Mouse (Mus musculus) MEL (cell line): Measurements from ENCODE around the gene Ankrd33b. TPM values are rescaled to one million over a fixed set of nuclear protein-coding genes. Genes with fewer than 3 reads are reported as not detected.

Source experiments
- DNase-seq: peaks from one replicate; pipeline ENCODE4 v3.0.0; 2011; ENCODE audit warnings: low read depth, low spot score
- H3K27ac ChIP-seq: 2 replicates; pipeline ENCODE4 v1.5.1; 2012; ENCODE audit warnings: low read depth, mild to moderate bottlenecking, control low read depth, low read length, moderate library complexity; ENCODE audit not compliant: control insufficient read depth
- H3K27me3 ChIP-seq, 2 experiments: fragments of 150-350 bp in 1 of 2; sonication (generic) in 1 of 2; 2 replicates each; pipeline ENCODE4 v1.6.1; 2012; ENCODE audit warnings: low read length in 2 of 2, mild to moderate bottlenecking in 2 of 2, improper control_type of control experiment in 1 of 2, moderate library complexity in 1 of 2; ENCODE audit not compliant: insufficient read depth in 2 of 2, control insufficient read depth in 1 of 2
- H3K36me3 ChIP-seq, 2 experiments: 2 replicates each; pipeline ENCODE4 v1.6.1; 2012 to 2014; ENCODE audit warnings: low read length in 2 of 2, improper control_type of control experiment in 1 of 2, inconsistent platforms in 1 of 2, mild to moderate bottlenecking in 1 of 2; ENCODE audit not compliant: insufficient read depth in 2 of 2, control insufficient read depth in 1 of 2
- H3K4me1 ChIP-seq, 2 experiments: fragments of 150-350 bp in 1 of 2; sonication (generic) in 1 of 2; 2 replicates each; pipeline ENCODE4 v1.6.1; 2012; ENCODE audit warnings: low read length in 2 of 2, improper control_type of control experiment in 1 of 2, mild to moderate bottlenecking in 1 of 2; ENCODE audit not compliant: insufficient read depth in 2 of 2, control insufficient read depth in 1 of 2
- H3K4me3 ChIP-seq, 2 experiments: fragments of 150-350 bp in 1 of 2; sonication (generic) in 1 of 2; 2 replicates each; pipeline ENCODE4 v1.5.1; 2012; ENCODE audit warnings: low read depth in 2 of 2, low read length in 2 of 2, mild to moderate bottlenecking in 2 of 2, moderate library complexity in 2 of 2, control low read depth in 1 of 2, improper control_type of control experiment in 1 of 2; ENCODE audit not compliant: control insufficient read depth in 1 of 2, insufficient read depth in 1 of 2
- H3K79me2 ChIP-seq: 2 replicates; pipeline ENCODE4 v1.6.1; 2012; ENCODE audit warnings: mild to moderate bottlenecking, low read length, moderate library complexity; ENCODE audit not compliant: control insufficient read depth, poor library complexity, insufficient read depth
- H3K9ac ChIP-seq: 2 replicates; pipeline ENCODE4 v1.6.1; 2012; ENCODE audit warnings: low read depth, mild to moderate bottlenecking, control low read depth, low read length, moderate library complexity; ENCODE audit not compliant: control insufficient read depth, poor library complexity, severe bottlenecking
- H3K9me3 ChIP-seq: fragments of 150-350 bp; sonication (generic); replicated peaks from 2 replicates; pipeline ENCODE4 v1.6.1; 2012; ENCODE audit warnings: mild to moderate bottlenecking, low read length, improper control_type of control experiment, moderate library complexity; ENCODE audit not compliant: insufficient read depth
- BHLHE40 ChIP-seq: IDR thresholded peaks from 2 replicates; pipeline ENCODE4 v1.6.1; 2012; ENCODE audit warnings: low read depth, mild to moderate bottlenecking, inconsistent platforms, low read length, improper control_type of control experiment, borderline replicate concordance
- CHD1 ChIP-seq: IDR thresholded peaks from 2 replicates; pipeline ENCODE4 v1.6.1; 2012; ENCODE audit warnings: low read depth, mild to moderate bottlenecking, inconsistent platforms, low read length, improper control_type of control experiment
- CHD2 ChIP-seq: IDR thresholded peaks from 2 replicates; pipeline ENCODE4 v1.6.1; 2011; ENCODE audit warnings: low read length, improper control_type of control experiment
- ELF1 ChIP-seq: IDR thresholded peaks from 2 replicates; pipeline ENCODE4 v1.6.1; 2014; ENCODE audit warnings: low read depth, mild to moderate bottlenecking, inconsistent platforms, low read length, improper control_type of control experiment, moderate library complexity
- EP300 ChIP-seq, 2 experiments: IDR thresholded peaks; 2 replicates each; pipeline ENCODE4 v1.6.1; 2011; ENCODE audit warnings: improper control_type of control experiment in 2 of 2, low read length in 2 of 2, low read depth in 1 of 2, mild to moderate bottlenecking in 1 of 2
- ETS1 ChIP-seq: IDR thresholded peaks from 2 replicates; pipeline ENCODE4 v1.6.1; 2012; ENCODE audit warnings: low read depth, mild to moderate bottlenecking, inconsistent platforms, low read length, improper control_type of control experiment, moderate library complexity
- HCFC1 ChIP-seq: IDR thresholded peaks from 2 replicates; pipeline ENCODE4 v1.6.1; 2012; ENCODE audit warnings: low read depth, mild to moderate bottlenecking, inconsistent platforms, low read length, improper control_type of control experiment, moderate library complexity
- MAFK ChIP-seq: IDR thresholded peaks from 2 replicates; pipeline ENCODE4 v1.6.1; 2011; ENCODE audit warnings: low read depth, mild to moderate bottlenecking, low read length, improper control_type of control experiment, borderline replicate concordance
- MAX ChIP-seq: IDR thresholded peaks from 2 replicates; pipeline ENCODE4 v1.6.1; 2011; ENCODE audit warnings: low read length, improper control_type of control experiment
- MAZ ChIP-seq: IDR thresholded peaks from 2 replicates; pipeline ENCODE4 v1.6.1; 2012; ENCODE audit warnings: low read depth, mild to moderate bottlenecking, inconsistent platforms, low read length, improper control_type of control experiment
- MXI1 ChIP-seq: IDR thresholded peaks from 2 replicates; pipeline ENCODE4 v1.6.1; 2011; ENCODE audit warnings: mild to moderate bottlenecking, low read depth, low read length, improper control_type of control experiment
- MYC ChIP-seq: IDR thresholded peaks from 2 replicates; pipeline ENCODE4 v1.6.1; 2011; ENCODE audit warnings: low read depth, mild to moderate bottlenecking, low read length, improper control_type of control experiment, moderate library complexity
- NRF1 ChIP-seq: IDR thresholded peaks from 2 replicates; pipeline ENCODE4 v1.6.1; 2014; ENCODE audit warnings: low read depth, mild to moderate bottlenecking, inconsistent platforms, low read length, improper control_type of control experiment, moderate library complexity; ENCODE audit not compliant: poor library complexity, insufficient read depth, severe bottlenecking
- SMC3 ChIP-seq: IDR thresholded peaks from 2 replicates; pipeline ENCODE4 v1.6.1; 2011; ENCODE audit warnings: low read depth, low read length, improper control_type of control experiment
- TBP ChIP-seq: IDR thresholded peaks from 2 replicates; pipeline ENCODE4 v1.8.0; 2011; ENCODE audit warnings: low read depth, low read length, improper control_type of control experiment
- USF1 ChIP-seq: IDR thresholded peaks from 2 replicates; pipeline ENCODE4 v1.6.1; 2014; ENCODE audit warnings: low read depth, mild to moderate bottlenecking, inconsistent platforms, low read length, improper control_type of control experiment, moderate library complexity
- USF2 ChIP-seq, 2 experiments: IDR thresholded peaks; 2 replicates each; pipeline ENCODE4 v1.6.1; 2011 to 2012; ENCODE audit warnings: improper control_type of control experiment in 2 of 2, low read length in 2 of 2, borderline replicate concordance in 1 of 2, inconsistent platforms in 1 of 2, low read depth in 1 of 2, mild to moderate bottlenecking in 1 of 2; ENCODE audit not compliant: insufficient read depth in 1 of 2
- ZC3H11A ChIP-seq: IDR thresholded peaks from 2 replicates; pipeline ENCODE4 v1.6.1; 2012; ENCODE audit warnings: low read depth, mild to moderate bottlenecking, inconsistent platforms, low read length, improper control_type of control experiment
- ZNF384 ChIP-seq: IDR thresholded peaks from 2 replicates; pipeline ENCODE4 v1.6.1; 2012; ENCODE audit warnings: low read depth, mild to moderate bottlenecking, inconsistent platforms, low read length, improper control_type of control experiment
- polyA plus RNA-seq, 2 experiments: library from polyadenylated mRNA; stranded (reverse) in 1 of 2; unstranded in 1 of 2; fragments of >175 nt in 1 of 2; fragments of >200 nt in 1 of 2; gene quantifications; 2 replicates each; pipeline versions ENCODE4 v1.2.1 to v1.2.4; 2012; ENCODE audit warnings: low replicate concordance in 2 of 2, low read depth in 1 of 2; ENCODE audit not compliant: insufficient read length in 2 of 2, insufficient read depth in 1 of 2, missing spikeins in 1 of 2
- total RNA-seq: library from RNA; depleted of rRNA; stranded (reverse); fragments of 300-350 nt; gene quantifications from 2 replicates; pipeline ENCODE4 v1.2.3, GENCODE M21; 2012

Ankrd33b gene
- total and polyA plus RNA-seq, 3 experiments: 11.1 to 16.1 TPM; not detected in 1

GRCm38 (mm10) chr15:31366596-31367480 lies 688 bp downstream of the Ankrd33b start (continued):
- TF ChIP-seq ETS1: peak; percentile 6; the same call in 1 of the 2 replicates
- TF ChIP-seq ZC3H11A: no peak
- TF ChIP-seq, all 39 proteins: peak for 8

DNA sequence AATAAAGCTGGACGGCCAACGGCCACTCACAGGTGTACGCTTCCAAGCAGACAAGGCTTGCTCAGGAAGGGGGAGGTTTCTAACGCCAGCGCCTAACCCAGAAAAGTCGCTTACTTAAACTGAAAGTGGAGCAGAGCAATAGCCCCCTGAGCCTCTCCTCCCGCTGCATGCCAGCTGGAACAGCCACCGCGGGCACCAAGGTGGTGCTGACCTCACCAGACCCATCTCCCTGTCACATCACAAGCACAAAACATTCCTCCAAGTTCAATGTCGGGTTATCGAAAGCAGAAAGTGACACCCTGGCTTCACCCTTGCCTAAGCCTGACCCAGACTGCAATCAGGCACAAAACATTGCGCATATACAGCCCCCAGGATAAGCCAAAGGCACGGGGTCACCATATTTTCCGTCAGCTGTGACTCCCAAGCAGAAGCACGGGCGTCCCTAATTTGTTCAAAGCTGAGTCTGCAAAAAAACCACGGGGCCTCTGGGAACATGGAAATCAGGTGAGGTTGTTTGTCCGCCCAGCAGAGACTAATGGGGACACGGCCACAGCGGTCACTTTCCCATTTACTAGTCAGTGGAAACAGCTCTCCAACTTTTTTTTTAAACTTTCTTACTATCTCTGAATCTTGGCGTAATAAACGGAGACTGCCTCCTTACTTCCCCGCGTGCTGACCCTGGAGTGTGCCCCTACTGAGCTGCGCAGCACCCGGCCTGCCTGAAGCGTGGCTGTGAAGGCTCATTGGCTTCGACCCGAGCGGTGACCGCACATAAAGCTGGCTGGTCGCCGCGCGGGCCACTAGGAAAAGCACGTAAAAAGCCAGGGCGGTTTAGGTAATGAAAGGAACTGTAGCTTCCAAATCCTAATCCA lies 1.6 kb downstream of the Ankrd33b start:
- Histone ChIP-seq H3K27me3 (no peaks in the 10 kb centered on the region), H3K9ac (peak overlapping the region; percentile 68), H3K4me3 (peak overlapping the region; percentile 66 to 87)
- TF ChIP-seq MXI1: peak; percentile 61
- TF ChIP-seq CHD2: no peak
- 0 out of 2 replicates have a peak, but pooled peaks have one; percentile 9 for TF ChIP-seq CHD1
- 0 out of 2 replicates have a peak, but pooled peaks have one; percentile 0 for TF ChIP-seq TBP
- TF ChIP-seq MAX: peak; percentile 43
- TF ChIP-seq MAFK: peak; percentile 62; the same call in 1 of the 2 replicates
- 0 out of 2 replicates have a peak, but pooled peaks have one; percentile 14 for TF ChIP-seq HCFC1
- peak; percentile 64; the same call in 1 of the 2 replicates for TF ChIP-seq MYC
- TF ChIP-seq BHLHE40: no peak
- TF ChIP-seq ZNF384: peak; percentile 71; the same call in 1 of the 2 replicates
- TF ChIP-seq EP300 (IDR thresholded peaks at IDR 0.05; ENCODE audit: low read depth in 1 of 2, low read length in 2 of 2): no peak
- TF ChIP-seq USF1: no peak
- no peak for TF ChIP-seq ELF1
- peak; percentile 56; the same call in 1 of the 2 replicates for TF ChIP-seq NRF1
- TF ChIP-seq SMC3: 0 out of 2 replicates have a peak, but pooled peaks have one; percentile 4
- no peak for TF ChIP-seq USF2 (IDR thresholded peaks at IDR 0.05; ENCODE audit: borderline replicate concordance in 1 of 2, insufficient read depth in 1 of 2, low read depth in 1 of 2, low read length in 2 of 2)
- TF ChIP-seq ETS1: peak; percentile 28
- TF ChIP-seq MAZ: 0 out of 2 replicates have a peak, but pooled peaks have one; percentile 7
- TF ChIP-seq, all 39 proteins: peak for 12
- peak; percentile 71 for DNase-seq
- Histone ChIP-seq H3K27ac (peak overlapping the region; percentile 12), H3K4me1 (peaks cover 3 to 42% of the 10 kb centered on the region in 2 experiments; a peak in 3 of 4 replicates), H3K79me2 (peaks cover 35% of the 10 kb centered on the region), H3K9me3 (no peaks in the 10 kb centered on the region), H3K36me3 (peaks cover 0 to 30% of the 10 kb centered on the region in 2 experiments; a peak in 2 of 4 replicates)
